Mouse (Mus musculus): ENCODE measurements around the gene Glt1d1. TPM values are rescaled to one million over a fixed set of nuclear protein-coding genes. Genes with fewer than 3 reads are reported as not detected.
"Not testable (repeated sequence)": the region's sequence is repeated elsewhere in the genome, so short reads cannot be mapped to it uniquely, and the experiment has no call there.

The Glt1d1 gene
- polyA plus RNA-seq, 1 experiment from 2014 or later, result 1.5 TPM

DNA sequence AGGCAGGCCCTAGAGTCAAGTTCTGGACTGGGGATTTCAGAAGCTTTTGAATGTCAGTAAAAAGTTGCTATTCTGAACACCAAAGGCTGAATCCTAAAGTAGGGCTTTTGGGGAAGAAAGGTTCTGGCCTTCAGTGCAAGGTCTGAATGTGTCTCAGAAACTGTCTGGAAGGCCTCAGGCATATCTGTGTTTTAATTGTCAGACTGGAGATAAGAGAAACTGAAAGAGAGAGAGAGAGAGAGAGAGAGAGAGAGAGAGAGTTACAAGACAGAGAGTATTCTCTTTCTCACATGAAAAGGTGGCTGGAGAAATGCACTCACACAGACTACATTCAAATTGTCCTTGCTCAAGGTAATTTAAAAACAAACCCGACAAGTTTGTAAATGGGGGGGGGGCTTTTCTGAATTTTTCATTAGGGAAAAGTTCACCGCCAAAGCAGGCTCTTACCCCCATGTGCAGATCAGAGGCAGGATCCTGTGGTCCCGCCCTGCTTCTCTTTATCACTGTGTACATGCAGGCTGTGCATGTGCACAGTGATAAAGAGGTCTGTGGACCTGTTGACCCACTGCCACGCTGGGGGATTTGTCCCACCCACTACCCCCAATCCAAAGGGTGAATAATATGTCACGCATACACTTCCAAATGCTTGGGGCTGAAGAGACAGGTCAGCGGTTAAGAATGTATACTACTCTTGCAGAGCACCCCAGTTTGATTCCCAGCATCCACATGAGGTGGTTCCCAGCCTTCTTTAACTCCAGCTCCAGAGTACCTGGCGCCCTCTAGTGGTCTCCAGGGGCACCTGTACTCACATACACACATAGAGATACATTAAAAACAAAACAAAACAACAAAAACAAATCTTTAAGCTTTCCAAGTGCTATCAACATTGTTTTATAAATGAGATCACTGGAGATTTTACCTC is 83.0 kb downstream of the Glt1d1 start:
- H3K4me2 ChIP-seq (ENCODE audit: low read depth, low read length, severe bottlenecking), result no peak overlapping the region
- H3K9ac ChIP-seq (ENCODE audit: low read length), result no peak overlapping the region
- H3K9me3 ChIP-seq (ENCODE audit: control insufficient read depth, low read length), result no peaks in the 10 kb centered on the region
- H3K4me3 ChIP-seq (ENCODE audit: low read depth, low read length), result no peak overlapping the region
- 78% methylated on average over 7 of the region's 7 CpGs for WGBS
- no peak overlapping the region for H3K27ac ChIP-seq (ENCODE audit: low read depth, low read length)
- ATAC-seq (replicated peaks; ENCODE audit: low FRiP score) (no peak), DNase-seq (ENCODE audit: low spot score) (no peak)
- no peaks in the 10 kb centered on the region for H3K27me3 ChIP-seq (ENCODE audit: control insufficient read depth, insufficient read depth, low read length)
- H3K36me3 ChIP-seq (ENCODE audit: control insufficient read depth, insufficient read depth, low read length), result no peaks in the 10 kb centered on the region
- H3K4me1 ChIP-seq (replicated peaks; ENCODE audit: control insufficient read depth, insufficient read depth, low read length), result no peaks in the 10 kb centered on the region

DNA sequence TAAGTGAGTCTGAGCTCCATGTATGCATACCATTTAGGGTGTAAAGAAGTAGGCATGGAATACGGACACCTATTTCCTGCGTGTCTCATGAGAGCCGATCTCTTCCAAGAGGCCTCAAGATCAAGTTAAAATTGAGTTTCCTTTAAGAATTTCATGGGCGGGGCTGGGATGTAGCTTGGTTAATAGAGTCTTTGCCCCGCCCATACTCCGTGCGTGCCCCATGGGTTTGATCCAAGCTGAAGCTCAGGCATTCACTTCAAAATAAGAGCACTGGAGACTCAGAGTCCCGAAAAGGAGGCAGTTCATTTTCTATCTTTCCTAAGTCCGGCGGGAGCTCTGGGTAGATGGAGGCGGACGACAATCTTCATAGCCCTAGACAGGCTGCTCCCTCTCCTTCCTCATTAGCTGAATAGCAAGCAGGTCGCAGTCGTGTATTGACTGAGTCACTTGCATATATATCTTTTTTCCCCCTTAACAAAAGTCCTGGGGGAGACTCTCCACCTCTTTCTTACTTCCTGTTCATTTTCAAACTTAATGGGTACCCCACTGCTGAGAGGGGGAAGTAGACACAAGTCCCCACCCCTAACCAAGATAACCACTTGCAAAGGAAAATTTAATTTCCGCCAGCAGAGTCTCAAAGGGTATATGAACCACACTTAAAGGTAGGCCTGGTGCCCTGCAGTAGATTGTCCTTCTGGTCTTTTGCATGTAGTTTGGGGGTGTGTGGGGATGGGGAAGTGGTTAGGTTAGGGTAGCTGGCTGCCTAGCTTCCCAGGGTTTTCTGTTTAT is 88.7 kb downstream of the Glt1d1 start:
- no peak overlapping the region for H3K4me3 ChIP-seq (ENCODE audit: low read depth, low read length)
- H3K27me3 ChIP-seq (ENCODE audit: control insufficient read depth, insufficient read depth, low read length), result no peaks in the 10 kb centered on the region
- peak; percentile 70; the same call in 1 of the 2 replicates for ATAC-seq (replicated peaks; ENCODE audit: low FRiP score)
- H3K9me3 ChIP-seq (ENCODE audit: control insufficient read depth, low read length), result no peaks in the 10 kb centered on the region
- no peaks in the 10 kb centered on the region for H3K4me1 ChIP-seq (replicated peaks; ENCODE audit: control insufficient read depth, insufficient read depth, low read length)
- H3K36me3 ChIP-seq (ENCODE audit: control insufficient read depth, insufficient read depth, low read length), result no peaks in the 10 kb centered on the region
- WGBS, result 30% methylated on average over 15 of the region's 15 CpGs
- peak overlapping the region; percentile 33; the same call in 1 of the 2 replicates for H3K9ac ChIP-seq (ENCODE audit: low read length)
- H3K27ac ChIP-seq (ENCODE audit: low read depth, low read length), result no peak overlapping the region
- DNase-seq (ENCODE audit: low spot score), result peak; percentile 73
- peak overlapping the region; percentile 34; the same call in 1 of the 2 replicates for H3K4me2 ChIP-seq (ENCODE audit: low read depth, low read length, severe bottlenecking)

DNA sequence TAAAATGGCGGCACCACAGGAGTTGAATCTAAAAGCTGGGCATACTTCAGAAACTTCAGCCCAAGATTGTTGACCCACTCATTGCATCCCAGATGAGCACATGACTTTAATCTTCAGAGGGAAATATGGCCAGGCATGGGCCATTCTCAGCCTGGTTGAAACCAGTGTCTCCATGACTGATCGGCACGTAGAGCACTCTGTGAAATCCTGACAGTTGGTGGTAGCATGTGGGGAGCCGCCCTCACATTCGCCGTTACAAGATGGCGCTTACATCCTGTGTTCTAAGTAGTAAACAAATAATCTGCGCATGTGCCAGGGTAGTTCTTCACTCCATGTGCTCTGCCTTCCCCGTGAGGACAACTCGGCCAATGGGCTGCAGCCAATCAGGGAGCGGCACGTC is 90.1 kb downstream of the Glt1d1 start:
- H3K4me3 ChIP-seq (ENCODE audit: low read depth, low read length); H3K27ac ChIP-seq (ENCODE audit: low read depth, low read length); H3K36me3 ChIP-seq (ENCODE audit: control insufficient read depth, insufficient read depth, low read length); H3K4me2 ChIP-seq (ENCODE audit: low read depth, low read length, severe bottlenecking); DNase-seq (ENCODE audit: low spot score); ATAC-seq (replicated peaks; ENCODE audit: low FRiP score); H3K27me3 ChIP-seq (ENCODE audit: control insufficient read depth, insufficient read depth, low read length); H3K9me3 ChIP-seq (ENCODE audit: control insufficient read depth, low read length); H3K9ac ChIP-seq (ENCODE audit: low read length); H3K4me1 ChIP-seq (replicated peaks; ENCODE audit: control insufficient read depth, insufficient read depth, low read length): not testable (repeated sequence)
- WGBS, result 97% methylated on average over 12 of the region's 12 CpGs

DNA sequence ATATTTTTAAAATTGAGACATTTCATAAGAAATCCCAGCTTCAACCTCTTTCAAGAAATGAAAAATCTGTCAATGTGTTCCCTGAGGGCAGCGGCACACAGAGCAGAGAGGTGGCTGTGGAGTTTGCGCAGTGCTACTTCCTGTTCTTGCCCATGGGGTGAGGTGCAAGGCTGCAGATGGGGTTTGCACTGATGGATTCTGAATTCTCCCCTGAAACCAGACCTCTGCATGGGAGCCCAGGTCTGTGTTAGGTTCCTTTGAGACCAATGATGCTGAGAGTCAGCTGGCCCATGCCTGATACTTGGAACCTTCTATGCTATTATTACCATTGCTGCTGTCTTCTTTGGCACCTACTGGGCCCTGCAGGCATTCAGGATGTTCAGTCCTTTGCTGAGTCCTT is 98.3 kb downstream of the Glt1d1 start:
- DNase-seq (ENCODE audit: low spot score) (no peak), ATAC-seq (replicated peaks; ENCODE audit: low FRiP score) (no peak)
- 88% methylated on average over 2 of the region's 2 CpGs for WGBS
- Histone ChIP-seq H3K9me3 (ENCODE audit: control insufficient read depth, low read length) (no peaks in the 10 kb centered on the region), H3K36me3 (ENCODE audit: control insufficient read depth, insufficient read depth, low read length) (no peaks in the 10 kb centered on the region), H3K27ac (ENCODE audit: low read depth, low read length) (no peak overlapping the region), H3K4me3 (ENCODE audit: low read depth, low read length) (no peak overlapping the region), H3K4me1 (replicated peaks; ENCODE audit: control insufficient read depth, insufficient read depth, low read length) (no peaks in the 10 kb centered on the region), H3K4me2 (ENCODE audit: low read depth, low read length, severe bottlenecking) (no peak overlapping the region), H3K9ac (ENCODE audit: low read length) (no peak overlapping the region), H3K27me3 (ENCODE audit: control insufficient read depth, insufficient read depth, low read length) (no peaks in the 10 kb centered on the region)

DNA sequence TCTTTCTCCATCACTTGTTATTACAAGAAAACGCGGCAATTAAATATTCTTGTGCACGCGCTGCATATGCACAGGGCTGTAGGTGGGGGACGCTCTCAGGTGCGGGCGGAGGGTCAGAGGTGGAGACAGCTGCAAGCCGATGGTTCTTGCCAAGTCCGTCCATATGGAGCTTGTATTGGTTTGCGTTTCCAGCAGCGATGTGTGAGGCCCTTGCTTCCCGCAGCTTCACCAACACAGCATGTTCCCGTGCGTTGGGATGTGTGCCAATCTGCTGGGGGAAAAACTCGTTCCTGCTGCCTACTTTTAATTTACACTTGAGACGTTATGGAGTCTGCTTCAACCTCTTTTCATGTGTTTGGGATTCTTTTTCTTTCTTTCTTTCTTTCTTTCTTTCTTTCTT is 109.3 kb downstream of the Glt1d1 start:
- no peaks in the 10 kb centered on the region for H3K4me1 ChIP-seq (replicated peaks; ENCODE audit: control insufficient read depth, insufficient read depth, low read length)
- no peak overlapping the region for H3K9ac ChIP-seq (ENCODE audit: low read length)
- no peak overlapping the region for H3K27ac ChIP-seq (ENCODE audit: low read depth, low read length)
- DNase-seq (ENCODE audit: low spot score), result no peak
- 92% methylated on average over 16 of the region's 16 CpGs for WGBS
- no peak overlapping the region for H3K4me2 ChIP-seq (ENCODE audit: low read depth, low read length, severe bottlenecking)
- no peaks in the 10 kb centered on the region for H3K9me3 ChIP-seq (ENCODE audit: control insufficient read depth, low read length)
- H3K27me3 ChIP-seq (ENCODE audit: control insufficient read depth, insufficient read depth, low read length), result no peaks in the 10 kb centered on the region
- no peak for ATAC-seq (replicated peaks; ENCODE audit: low FRiP score)
- H3K36me3 ChIP-seq (ENCODE audit: control insufficient read depth, insufficient read depth, low read length), result no peaks in the 10 kb centered on the region
- no peak overlapping the region for H3K4me3 ChIP-seq (ENCODE audit: low read depth, low read length)

DNA sequence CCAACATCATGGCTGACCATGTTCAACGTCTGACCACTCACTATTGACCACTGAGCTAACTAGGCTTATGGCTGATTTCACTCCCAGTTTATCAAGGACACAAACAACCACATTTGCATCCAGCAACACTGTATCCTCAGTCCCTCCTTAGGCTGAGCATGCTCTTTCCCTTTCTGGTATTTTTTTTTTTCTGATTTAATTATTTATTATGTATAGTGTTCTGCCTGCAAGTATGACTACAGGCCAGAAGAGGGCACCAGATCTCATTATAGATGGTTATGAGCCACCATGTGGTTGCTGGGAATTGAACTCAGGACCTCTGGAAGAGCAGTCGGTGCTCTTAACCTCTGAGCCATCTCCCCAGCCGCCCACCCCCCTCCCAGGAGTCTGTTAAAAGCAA is 117.5 kb downstream of the Glt1d1 start:
- not testable (repeated sequence) for H3K4me3 ChIP-seq (ENCODE audit: low read depth, low read length); H3K4me1 ChIP-seq (replicated peaks; ENCODE audit: control insufficient read depth, insufficient read depth, low read length); H3K36me3 ChIP-seq (ENCODE audit: control insufficient read depth, insufficient read depth, low read length); DNase-seq (ENCODE audit: low spot score); H3K4me2 ChIP-seq (ENCODE audit: low read depth, low read length, severe bottlenecking); H3K27ac ChIP-seq (ENCODE audit: low read depth, low read length); H3K9ac ChIP-seq (ENCODE audit: low read length); H3K9me3 ChIP-seq (ENCODE audit: control insufficient read depth, low read length); H3K27me3 ChIP-seq (ENCODE audit: control insufficient read depth, insufficient read depth, low read length); ATAC-seq (replicated peaks; ENCODE audit: low FRiP score)
- WGBS, result 92% methylated on average over 3 of the region's 3 CpGs

DNA sequence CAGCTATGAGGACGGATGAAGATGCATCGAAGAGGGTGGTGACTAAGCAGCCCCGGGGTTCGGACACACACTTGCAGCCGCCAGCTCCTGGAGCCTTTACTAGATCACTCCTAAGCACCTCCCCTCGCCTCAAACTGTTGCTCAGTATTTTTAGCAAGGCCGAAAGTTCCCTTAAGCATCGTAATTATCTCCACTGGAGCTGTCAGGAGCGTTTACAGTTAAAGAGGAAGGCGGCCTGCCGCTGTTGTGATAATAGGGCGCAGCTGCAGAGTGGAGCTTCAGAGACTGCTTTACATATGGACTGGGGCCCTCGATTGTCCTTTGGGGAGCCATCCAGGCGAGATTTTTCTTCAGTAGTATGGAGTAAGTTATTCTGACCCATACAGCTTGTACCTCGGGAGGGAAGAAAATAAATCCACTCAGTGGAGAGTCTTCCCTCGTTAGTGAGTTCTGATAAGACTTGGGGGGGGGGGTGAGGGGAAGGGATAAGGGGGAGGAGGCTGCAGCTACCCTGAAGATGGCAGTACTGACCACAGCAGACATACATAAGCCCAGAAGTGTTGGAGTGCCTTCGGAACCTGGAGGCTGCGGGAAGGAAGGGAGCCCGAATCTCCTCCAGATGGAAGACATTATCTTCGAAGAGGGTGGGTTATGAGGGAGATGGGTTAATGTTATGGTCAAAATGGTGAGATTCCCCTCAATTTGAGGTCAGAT is 119.4 kb downstream of the Glt1d1 start:
- ATAC-seq (replicated peaks; ENCODE audit: low FRiP score) (0 out of 2 replicates have a peak, but pooled peaks have one; percentile 30), DNase-seq (ENCODE audit: low spot score) (no peak)
- Histone ChIP-seq H3K27me3 (ENCODE audit: control insufficient read depth, insufficient read depth, low read length) (no peaks in the 10 kb centered on the region), H3K4me2 (ENCODE audit: low read depth, low read length, severe bottlenecking) (no peak overlapping the region), H3K4me1 (replicated peaks; ENCODE audit: control insufficient read depth, insufficient read depth, low read length) (peaks cover 2% of the 10 kb centered on the region; the same call in 1 of the 2 replicates), H3K9me3 (ENCODE audit: control insufficient read depth, low read length) (no peaks in the 10 kb centered on the region), H3K9ac (ENCODE audit: low read length) (no peak overlapping the region), H3K4me3 (ENCODE audit: low read depth, low read length) (no peak overlapping the region), H3K27ac (ENCODE audit: low read depth, low read length) (no peak overlapping the region), H3K36me3 (ENCODE audit: control insufficient read depth, insufficient read depth, low read length) (no peaks in the 10 kb centered on the region)
- 35% methylated on average over 20 of the region's 20 CpGs for WGBS

DNA sequence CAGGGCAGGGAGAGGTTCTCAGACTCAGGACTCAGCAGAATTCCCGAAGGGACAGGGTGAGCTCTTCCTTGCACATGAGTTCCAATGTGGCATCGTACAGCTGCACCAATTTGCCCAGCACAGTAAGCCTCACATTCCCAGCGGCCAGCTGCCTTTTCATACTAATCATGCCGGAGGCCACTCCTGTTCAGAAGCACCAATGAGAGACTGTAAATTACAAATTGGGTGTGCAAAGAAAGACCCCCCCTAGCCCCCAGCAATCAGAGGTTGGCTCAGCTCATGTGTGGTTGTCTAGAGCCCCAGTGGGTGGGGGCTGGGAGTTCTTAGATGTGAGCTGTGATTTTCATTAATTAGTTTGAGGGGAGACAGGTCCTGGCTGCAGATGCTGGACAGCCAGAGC is 123.5 kb downstream of the Glt1d1 start:
- no peak overlapping the region for H3K4me2 ChIP-seq (ENCODE audit: low read depth, low read length, severe bottlenecking)
- no peaks in the 10 kb centered on the region for H3K36me3 ChIP-seq (ENCODE audit: control insufficient read depth, insufficient read depth, low read length)
- no peaks in the 10 kb centered on the region for H3K27me3 ChIP-seq (ENCODE audit: control insufficient read depth, insufficient read depth, low read length)
- H3K9ac ChIP-seq (ENCODE audit: low read length), result no peak overlapping the region
- no peak overlapping the region for H3K4me3 ChIP-seq (ENCODE audit: low read depth, low read length)
- H3K4me1 ChIP-seq (replicated peaks; ENCODE audit: control insufficient read depth, insufficient read depth, low read length), result peaks cover 2% of the 10 kb centered on the region; the same call in 1 of the 2 replicates
- H3K9me3 ChIP-seq (ENCODE audit: control insufficient read depth, low read length), result no peaks in the 10 kb centered on the region
- H3K27ac ChIP-seq (ENCODE audit: low read depth, low read length), result no peak overlapping the region
- DNase-seq (ENCODE audit: low spot score) (no peak), ATAC-seq (replicated peaks; ENCODE audit: low FRiP score) (no peak)
- 79% methylated on average over 4 of the region's 4 CpGs for whole genome bisulfite sequencing

All from forebrain, embryonic 11.5 days (tissue).